Comparison of ENCODE assay signal across 8 mouse cellular contexts in genomic region chr8:76900155-76901141, GRCm38 (mm10). TPM values are rescaled to one million over a fixed set of nuclear protein-coding genes. Genes with fewer than 3 reads are reported as not detected.
A peak's percentile ranks its signal among the peaks of the same experiment; 100 is the strongest.
DNase-seq lines count a peak whose midpoint lies in the region; ATAC-seq and TF ChIP-seq lines count a peak whose summit lies in the region.

No protein-coding gene starts in this region.

- H3K4me1 ChIP-seq in embryonic facial prominence, embryonic 10.5 days, result peaks cover 34% of the 10 kb centered on the region
- no peaks in the 10 kb centered on the region for H3K4me1 ChIP-seq in kidney, adult 2 months (ENCODE audit: control insufficient read depth, insufficient read depth, low read length)
- peaks cover 22% of the 10 kb centered on the region for H3K4me1 ChIP-seq in limb, embryonic 12.5 days (replicated peaks)

- no peak for TF ChIP-seq POLR2A in kidney, adult 2 months (IDR thresholded peaks at IDR 0.05; ENCODE audit: low read depth, low read length)
- TF ChIP-seq POLR2A in myocyte (IDR thresholded peaks at IDR 0.05; ENCODE audit: insufficient read length, low read depth), result no peak

- peaks cover 92% of the 10 kb centered on the region for H3K27me3 ChIP-seq in embryonic facial prominence, embryonic 10.5 days (replicated peaks; ENCODE audit: low read depth, poor library complexity, severe bottlenecking)
- no peaks in the 10 kb centered on the region for H3K27me3 ChIP-seq in kidney, adult 2 months (replicated peaks; ENCODE audit: control insufficient read depth, insufficient read depth, low read length)
- H3K27me3 ChIP-seq in limb, embryonic 12.5 days, result peaks cover 74% of the 10 kb centered on the region
- H3K27me3 ChIP-seq in myocyte (ENCODE audit: control insufficient read depth, insufficient read depth, insufficient read length), result peaks cover 23% of the 10 kb centered on the region

- no peaks in the 10 kb centered on the region for H3K9me3 ChIP-seq in embryonic facial prominence, embryonic 10.5 days
- no peaks in the 10 kb centered on the region for H3K9me3 ChIP-seq in limb, embryonic 12.5 days

- ATAC-seq in limb, embryonic 12.5 days (ENCODE audit: insufficient number of reproducible peaks, insufficient read depth, low FRiP score, low TSS enrichment, low read depth), result no peak

- peak overlapping the region; percentile 53 for H3K9ac ChIP-seq in limb, embryonic 12.5 days (replicated peaks)

- H3K4me2 ChIP-seq in limb, embryonic 12.5 days, result peak overlapping the region; percentile 99
- H3K4me2 ChIP-seq in myocyte (ENCODE audit: low read depth), result peak overlapping the region; percentile 99

- peak; percentile 4 to 18 for DNase-seq in spleen, postnatal 10 days (ENCODE audit: low spot score in 2 of 2)
- no peak for DNase-seq in spleen, postnatal 36 days (ENCODE audit: low spot score in 2 of 2)
- peak; percentile 56 for DNase-seq in embryonic facial prominence, embryonic 10.5 days (ENCODE audit: low spot score)
- peak; percentile 50 for DNase-seq in heart, adult 8-10 months (ENCODE audit: low spot score)
- DNase-seq in kidney, adult 2 months, result peak; percentile 62
- peak; percentile 58 for DNase-seq in urinary bladder, adult 2 months (ENCODE audit: low spot score)

- H3K36me3 ChIP-seq in embryonic facial prominence, embryonic 10.5 days (replicated peaks), result no peaks in the 10 kb centered on the region
- H3K36me3 ChIP-seq in kidney, adult 2 months (ENCODE audit: control insufficient read depth, insufficient read depth, low read length), result no peaks in the 10 kb centered on the region
- H3K36me3 ChIP-seq in limb, embryonic 12.5 days, result no peaks in the 10 kb centered on the region
- H3K36me3 ChIP-seq in myocyte (ENCODE audit: control insufficient read depth, insufficient read depth), result no peaks in the 10 kb centered on the region

- H3ac ChIP-seq in myocyte (ENCODE audit: control insufficient read depth, insufficient read length), result no peak overlapping the region

- no peak for TF ChIP-seq CTCF in kidney, adult 2 months (conservative IDR thresholded peaks at IDR 0.05; ENCODE audit: insufficient read depth, insufficient read length, low read depth, low read length)

- WGBS in embryonic facial prominence, embryonic 10.5 days, result under 1% methylated on average over 58 of the region's 58 CpGs
- WGBS in kidney, adult 2 months, result under 1% methylated on average over 58 of the region's 58 CpGs
- under 1% methylated on average over 58 of the region's 58 CpGs for WGBS in limb, embryonic 12.5 days

- no peaks in the 10 kb centered on the region for H3K79me2 ChIP-seq in myocyte (ENCODE audit: control insufficient read depth, insufficient read depth)

- H3K4me3 ChIP-seq in embryonic facial prominence, embryonic 10.5 days, result peak overlapping the region; percentile 73
- H3K4me3 ChIP-seq in kidney, adult 2 months (ENCODE audit: insufficient read depth, low read depth, low read length), result peak overlapping the region; percentile 77
- H3K4me3 ChIP-seq in limb, embryonic 12.5 days (replicated peaks), result peak overlapping the region; percentile 66
- peak overlapping the region; percentile 28 for H3K4me3 ChIP-seq in myocyte

- H3K27ac ChIP-seq in embryonic facial prominence, embryonic 10.5 days (replicated peaks), result no peak overlapping the region
- 0 out of 2 replicates have a peak overlapping the region, but pooled peaks have one; percentile 21 for H3K27ac ChIP-seq in kidney, adult 2 months (ENCODE audit: insufficient read depth, low read depth, low read length)
- H3K27ac ChIP-seq in limb, embryonic 12.5 days, result no peak overlapping the region

TF ChIP-seq in myocyte, 11 proteins besides CTCF, POLR2A, EP300 and RAD21:
- TF ChIP-seq MYOG (IDR thresholded peaks at IDR 0.05; ENCODE audit: control insufficient read depth in 1 of 3, insufficient read depth in 1 of 3, insufficient read length in 2 of 3, low read depth in 2 of 3), result no peak
- TF ChIP-seq TCF3 (IDR thresholded peaks at IDR 0.05; ENCODE audit: insufficient read length, low read depth), result no peak
- no peak for TF ChIP-seq MYOD1 (IDR thresholded peaks at IDR 0.05; ENCODE audit: control insufficient read depth in 1 of 3, insufficient read length in 2 of 3, low read depth in 2 of 3)
- TF ChIP-seq POLR2AphosphoS2 (IDR thresholded peaks at IDR 0.05; ENCODE audit: insufficient read length, low read depth), result no peak
- no peak for TF ChIP-seq TCF12 (IDR thresholded peaks at IDR 0.05; ENCODE audit: insufficient read depth, poor library complexity, severe bottlenecking)
- TF ChIP-seq CEBPB (IDR thresholded peaks at IDR 0.05; ENCODE audit: insufficient read depth, poor library complexity, severe bottlenecking), result no peak
- TF ChIP-seq USF1 (IDR thresholded peaks at IDR 0.05; ENCODE audit: low read depth), result no peak

RNA-seq across cellular contexts. Expression of gene Nr3c2, which starts 1.2 kb away (rescaled TPM):
- polyA plus RNA-seq in embryonic facial prominence, embryonic 10.5 days (2016; fragmentation: Nextera tagmentation; extraction: Ambion mirVana), result 0.15 and 0.52 TPM in 2 replicates
- 10 to 100 TPM; 20.8 to 37.4 (median 29.7) TPM for total RNA-seq in heart, adult 8-10 months (2022)
- polyA plus RNA-seq in kidney, adult 2 months (2012; rRNA removed), result 7.6 and 9.2 TPM in 2 replicates
- polyA plus RNA-seq in limb, embryonic 12.5 days (2016; fragmentation: Nextera tagmentation; extraction: Ambion mirVana), result 0.64 and 1.2 TPM in 2 replicates
- 0.11 TPM for polyA plus RNA-seq in myocyte (2012; fragmentation: generic; extraction: Trizol)
- polyA plus RNA-seq in urinary bladder, adult 2 months (2012; rRNA removed), result 5.9 and 8.7 TPM in 2 replicates

Comparison
In these comparisons a context has a peak if more than half of its experiments do, and no peak if none do; other contexts are left out.
1. DNase-seq: peak in spleen, postnatal 10 days (2 of 2), embryonic facial prominence, embryonic 10.5 days (single experiment), heart, adult 8-10 months (single experiment), kidney, adult 2 months (single experiment) and urinary bladder, adult 2 months (single experiment); none in spleen, postnatal 36 days (0 of 2).
2. Peak in every context shown above with its lines, with median percentiles within 50 percentile points of each other: H3K4me3 ChIP-seq.